Mouse (Mus musculus) small intestine, adult 2 months (tissue): Measurements from ENCODE around the gene Mapkbp1.

Experiments
- CTCF ChIP-seq: fragments of 200-500 bp; IDR thresholded peaks from 2 replicates; pipeline ENCODE4 v1.5.1; 2012; ENCODE audit warnings: low read depth, mild to moderate bottlenecking, control low read depth, inconsistent platforms, low read length, moderate library complexity, mixed read lengths; ENCODE audit not compliant: insufficient replicate concordance, insufficient read length; ENCODE audit errors: extremely low read depth
- POLR2A ChIP-seq: fragments of 200-500 bp; IDR thresholded peaks from 2 replicates; pipeline ENCODE4 v1.6.1; 2012; ENCODE audit warnings: low read depth, mild to moderate bottlenecking, control low read depth, inconsistent platforms, low read length, moderate library complexity

DNA sequence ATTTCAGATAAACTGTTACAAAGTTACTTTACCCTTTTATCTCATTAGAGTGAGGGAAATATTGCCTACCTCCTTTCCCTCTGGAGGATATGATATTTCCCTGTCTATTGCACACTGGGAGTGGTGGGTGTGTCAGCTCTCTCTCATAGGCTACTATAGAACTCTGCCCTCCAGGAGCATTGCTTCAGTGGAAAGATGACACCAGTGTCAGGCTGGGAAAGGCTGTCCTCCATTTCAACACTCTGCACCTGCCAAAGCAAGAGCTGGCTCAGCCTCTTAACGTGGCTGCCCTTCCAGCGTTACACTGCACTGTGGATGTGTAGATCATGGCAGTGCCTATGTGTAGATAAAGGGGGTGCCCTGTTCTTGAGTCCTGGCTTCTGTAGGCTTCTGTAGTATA, 19.9 kb downstream of the Mapkbp1 start:
- TF ChIP-seq CTCF (no peak), POLR2A (no peak)
